Mouse (Mus musculus) right cerebral cortex, postnatal 25 days (tissue): ENCODE measurements around the gene Rora.

Experiments used
- DNase-seq: peaks from one replicate; pipeline ENCODE4 v3.0.0; 2022

Rora gene

DNA sequence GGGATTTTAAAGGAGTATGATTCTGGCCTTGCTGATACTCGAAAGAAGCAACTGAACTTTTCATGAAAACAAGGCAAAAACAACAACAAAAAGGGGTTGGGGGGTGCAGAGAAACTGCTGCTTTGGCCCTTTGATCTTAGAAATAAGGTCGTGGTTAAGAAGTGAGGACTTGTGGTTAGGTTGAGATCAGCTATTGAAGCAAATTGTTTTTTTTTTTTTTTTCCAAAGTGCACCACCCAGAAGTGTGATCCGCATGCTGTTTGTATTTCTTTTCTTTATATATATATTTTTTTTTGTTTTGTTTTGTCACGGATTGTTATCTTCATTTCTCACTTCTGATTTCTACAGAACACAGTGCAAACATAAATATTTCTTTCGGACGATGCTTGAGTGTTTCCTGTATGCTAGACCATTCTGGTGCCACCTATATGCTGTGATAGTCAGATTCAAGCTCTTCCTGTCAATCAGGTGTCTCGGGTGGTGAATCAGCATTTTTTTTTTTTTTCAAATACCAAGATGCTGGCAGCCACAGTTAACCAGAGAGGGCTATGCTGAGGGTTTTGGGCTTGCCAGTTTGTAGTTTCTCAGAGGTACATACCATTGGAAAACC is 644.3 kb downstream of the Rora start:
- DNase-seq, result no peak

DNA sequence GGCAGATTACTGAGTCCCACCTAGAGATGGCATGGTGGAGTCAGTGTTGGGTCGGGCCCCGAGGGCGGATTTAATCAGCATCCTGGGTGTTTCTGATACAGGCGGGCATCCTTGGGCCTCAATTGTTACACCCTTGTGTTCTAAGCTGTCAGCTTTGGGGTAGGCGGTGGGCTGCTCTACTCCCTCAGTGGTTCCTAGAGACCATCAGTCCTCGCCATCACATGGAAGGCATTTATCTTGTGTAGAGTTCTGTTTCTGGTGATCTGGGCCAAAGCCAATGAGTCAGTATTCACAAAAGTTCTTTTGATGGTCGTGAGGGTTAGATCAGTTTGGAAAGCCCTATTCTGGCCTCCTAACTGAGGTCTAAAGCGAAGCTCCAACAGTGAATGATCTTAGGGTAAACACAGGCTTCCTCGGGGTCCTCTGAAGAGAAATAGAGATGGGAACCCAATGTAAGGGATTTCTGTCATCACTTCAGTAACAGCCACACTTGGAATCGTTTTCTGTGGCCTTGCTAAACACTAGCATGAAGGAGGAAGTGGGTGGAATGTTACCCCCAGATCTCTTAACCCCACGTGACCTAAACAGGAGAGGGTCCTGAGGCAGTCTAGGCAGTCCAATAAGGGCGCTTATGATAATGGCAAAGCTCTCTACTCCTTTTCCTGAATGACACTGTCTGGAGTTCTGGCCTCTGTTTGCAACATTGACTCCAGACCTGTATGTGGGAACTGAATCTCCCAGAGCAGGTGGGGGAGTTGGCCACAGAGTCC is 645.2 kb downstream of the Rora start:
- DNase-seq, result no peak

DNA sequence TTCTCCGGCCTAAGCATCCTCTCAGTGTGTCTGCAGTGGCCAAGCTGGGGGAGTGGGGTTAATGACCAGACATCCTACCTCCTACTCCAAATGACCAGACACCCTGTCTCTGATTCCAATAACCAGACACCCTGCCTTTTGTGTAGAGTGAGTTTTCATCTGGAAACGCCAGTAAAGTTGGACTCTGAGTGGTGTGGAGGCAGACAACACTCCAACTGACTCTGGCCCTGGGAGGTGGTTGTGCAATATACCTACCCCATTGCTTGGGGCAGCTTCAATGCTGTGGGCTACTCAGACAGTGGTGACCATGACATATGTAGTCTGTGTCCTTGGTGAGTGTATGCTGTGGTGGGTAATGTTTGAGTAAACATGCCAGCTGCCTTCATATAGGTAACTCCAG is 645.9 kb downstream of the Rora start:
- DNase-seq, result no peak

DNA sequence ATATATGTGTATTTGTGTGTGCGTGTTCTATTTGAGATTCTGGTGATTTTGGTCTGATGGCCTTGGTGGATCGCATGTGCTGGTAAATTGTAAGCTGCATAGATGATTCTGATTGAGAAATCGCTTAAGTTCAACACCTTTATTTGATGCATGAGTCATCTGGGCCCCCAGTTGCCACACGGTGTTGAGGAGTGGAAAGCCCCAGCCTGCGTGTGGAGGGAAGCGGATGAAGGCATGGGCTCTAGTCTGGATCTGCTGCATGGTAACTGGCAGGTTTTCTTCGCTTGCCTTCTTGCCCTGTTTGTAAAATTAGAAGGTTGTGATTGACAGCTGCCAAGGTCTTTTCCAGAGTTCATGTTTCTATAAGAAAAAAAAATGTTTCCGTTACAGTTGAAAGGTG is 646.7 kb downstream of the Rora start:
- DNase-seq, result no peak

DNA sequence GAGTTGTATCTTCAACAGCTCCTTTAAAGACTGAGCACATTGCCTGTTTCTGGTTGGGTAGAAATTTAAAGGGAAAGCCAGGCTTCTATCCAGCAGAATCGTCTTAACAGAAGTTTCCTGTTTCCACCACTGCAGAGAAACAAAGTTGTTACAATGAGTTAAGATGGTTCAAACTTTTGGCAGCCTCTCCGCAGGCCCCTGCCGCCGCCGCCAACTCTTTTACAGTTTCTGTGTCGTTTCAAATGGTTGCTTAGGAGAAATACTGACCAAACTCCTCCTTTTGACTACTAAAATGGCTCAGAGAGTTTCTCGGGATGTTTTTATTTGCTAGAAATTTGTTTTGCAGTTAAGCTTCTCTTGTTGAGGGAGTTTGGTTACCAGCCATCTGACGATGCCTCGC is 647.9 kb downstream of the Rora start:
- DNase-seq, result peak; percentile 25

DNA sequence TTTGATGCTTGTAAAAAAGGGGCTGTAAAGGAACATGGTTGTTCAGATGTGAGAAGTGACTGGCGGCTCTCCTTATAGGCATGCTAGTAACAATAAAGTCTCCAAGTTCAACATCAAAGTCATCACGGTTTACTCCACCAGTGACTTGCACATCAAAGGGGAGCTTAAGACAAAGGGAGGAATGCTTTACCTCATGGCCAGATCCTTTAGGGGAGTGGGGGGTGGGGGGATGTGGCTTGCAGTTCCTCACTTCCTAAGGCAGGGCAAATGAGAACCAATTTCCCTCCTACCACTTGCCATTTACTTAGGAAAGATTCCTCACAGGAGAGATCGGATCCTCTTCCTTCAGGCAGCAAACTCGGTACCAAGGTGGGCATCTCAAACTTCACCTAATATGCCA is 648.4 kb downstream of the Rora start:
- no peak for DNase-seq

DNA sequence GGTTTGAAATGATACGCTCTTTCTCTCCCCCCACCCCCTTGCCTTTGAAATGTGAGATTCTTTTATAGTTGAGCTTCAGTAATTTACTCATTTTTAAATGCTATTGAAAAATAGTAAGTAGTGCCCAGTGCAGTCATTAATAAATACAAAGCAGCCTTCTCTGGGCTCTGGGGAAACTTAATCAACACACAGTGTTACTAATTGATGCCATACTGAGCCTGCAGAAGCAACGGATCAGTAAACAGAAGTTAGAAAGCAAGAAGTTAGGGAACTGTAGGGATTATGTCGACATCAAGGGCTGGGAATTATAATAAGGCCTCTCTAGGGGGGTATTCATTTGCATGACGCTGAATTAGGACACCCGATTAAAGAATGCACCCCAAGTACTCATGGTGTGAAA is 649.3 kb downstream of the Rora start:
- no peak for DNase-seq

DNA sequence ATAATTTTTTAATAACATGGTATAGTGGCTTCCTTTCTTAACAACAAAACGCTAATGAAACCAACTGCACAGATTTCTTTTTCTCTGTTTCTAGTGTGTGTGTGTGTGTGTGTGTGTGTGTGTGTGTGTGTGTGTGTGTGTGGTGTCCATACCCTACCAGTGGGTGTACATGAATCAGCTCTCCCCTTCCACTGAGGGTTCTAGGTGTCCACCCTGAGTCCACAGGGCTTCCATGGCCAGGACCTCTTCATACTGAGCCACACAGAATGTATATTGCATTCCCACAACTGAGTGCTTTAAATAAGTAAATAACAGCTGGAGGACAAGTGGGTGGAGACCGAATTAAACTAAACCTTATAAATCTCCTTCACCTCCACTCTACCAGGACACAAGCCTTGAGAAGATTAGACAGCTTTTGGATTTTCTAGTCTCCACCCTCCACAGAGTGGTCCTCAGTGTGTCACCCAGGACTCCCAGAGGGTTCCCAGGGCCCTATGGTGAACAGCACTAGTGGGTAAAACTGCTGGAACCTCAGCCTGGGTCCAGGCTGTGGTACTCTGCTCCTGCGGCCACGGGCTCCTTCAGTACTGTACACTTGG is 649.9 kb downstream of the Rora start:
- no peak for DNase-seq

DNA sequence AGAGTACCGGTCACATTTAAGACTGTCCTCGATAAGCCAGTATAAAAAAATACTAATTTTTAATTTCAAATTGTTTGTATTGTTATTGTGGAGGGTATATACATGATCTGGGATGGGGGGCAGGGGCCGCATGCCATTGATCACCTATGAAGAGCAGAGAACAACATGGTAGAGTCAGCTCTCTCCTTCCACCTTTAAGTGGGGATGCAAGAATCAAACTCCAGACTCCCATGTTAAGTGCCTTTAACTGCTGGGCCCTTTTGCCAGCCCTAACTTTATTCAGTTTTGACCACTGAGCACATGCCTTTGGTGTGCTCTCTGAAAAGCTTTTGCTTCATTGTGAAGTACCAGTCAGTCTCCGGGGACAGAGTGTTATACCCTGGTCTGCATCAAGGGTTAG is 650.4 kb downstream of the Rora start:
- no peak for DNase-seq

DNA sequence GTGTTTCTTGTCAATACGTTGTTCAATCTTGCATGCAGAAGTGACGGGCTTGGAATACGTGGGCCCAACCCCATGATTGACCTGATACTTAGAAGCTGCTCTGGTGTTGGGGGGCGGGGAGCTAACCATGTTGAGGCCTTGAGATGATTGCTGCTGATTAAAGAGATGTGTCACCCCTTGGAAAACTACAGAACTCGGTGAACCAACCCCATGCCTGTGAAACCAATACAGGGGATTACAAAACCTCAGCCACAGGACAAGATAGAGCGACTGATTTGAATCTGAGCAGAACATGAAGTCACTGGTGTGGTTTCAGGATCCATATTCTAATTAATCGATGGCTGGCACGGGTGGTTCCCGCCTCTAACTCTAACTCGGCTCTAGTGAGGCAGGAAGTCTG is 650.9 kb downstream of the Rora start:
- DNase-seq, result no peak

DNA sequence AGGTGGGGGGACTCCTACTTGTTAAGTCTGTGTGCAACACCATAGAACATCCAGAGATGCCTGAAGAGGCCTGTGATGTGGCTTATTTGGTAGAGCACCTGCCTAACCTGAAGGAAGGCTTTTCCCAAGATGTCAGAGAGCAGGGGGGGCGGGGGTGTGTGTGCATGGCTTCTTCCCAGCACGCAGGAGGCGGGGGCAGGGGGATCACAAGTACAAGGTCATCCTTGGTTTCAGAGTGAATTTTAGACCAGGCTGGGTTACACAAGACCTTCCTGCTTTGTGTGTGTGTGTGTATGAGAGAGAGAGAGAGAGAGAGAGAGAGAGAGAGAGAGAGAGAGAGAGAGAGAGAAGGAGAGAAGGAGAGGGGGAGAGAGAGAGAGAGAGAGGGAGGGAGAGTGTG is 651.4 kb downstream of the Rora start:
- DNase-seq, result no peak

DNA sequence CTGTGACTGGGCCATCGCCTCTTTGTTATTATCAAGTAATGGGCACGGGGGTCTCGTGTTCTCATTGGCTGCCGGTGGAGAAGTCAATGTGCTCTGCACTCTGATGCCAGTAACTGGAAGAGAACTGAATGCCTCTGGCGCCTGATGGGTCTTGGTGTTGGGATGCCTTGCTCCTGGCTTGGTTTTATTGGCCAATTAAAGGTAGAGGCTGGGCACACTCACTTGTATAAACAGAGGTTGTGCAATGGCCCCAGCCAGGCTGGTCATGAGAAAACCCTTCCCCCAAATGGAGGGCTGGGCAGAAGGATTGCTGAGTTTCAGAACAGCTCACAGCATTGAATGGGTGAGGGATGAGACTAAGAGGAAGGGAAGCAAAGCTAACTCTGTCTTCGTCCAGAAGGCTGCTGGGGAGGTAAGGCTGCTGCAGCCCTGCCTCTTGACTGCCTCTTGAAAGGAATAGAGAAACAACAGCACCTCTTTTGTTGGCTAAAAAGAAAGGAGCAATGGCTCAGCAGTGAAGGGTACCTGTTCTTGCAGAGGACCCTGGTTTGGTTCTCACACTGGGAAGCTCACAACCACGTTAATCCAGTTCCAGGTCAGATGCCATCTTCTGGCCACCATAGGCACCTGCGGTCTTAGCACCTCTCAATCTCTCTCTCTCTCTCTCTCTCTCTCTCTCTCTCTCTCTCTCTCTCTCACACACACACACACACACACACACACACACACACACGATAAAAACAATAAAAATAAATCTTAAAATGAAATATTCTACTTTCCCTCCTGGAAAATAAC is 653.3 kb downstream of the Rora start:
- DNase-seq, result no peak

DNA sequence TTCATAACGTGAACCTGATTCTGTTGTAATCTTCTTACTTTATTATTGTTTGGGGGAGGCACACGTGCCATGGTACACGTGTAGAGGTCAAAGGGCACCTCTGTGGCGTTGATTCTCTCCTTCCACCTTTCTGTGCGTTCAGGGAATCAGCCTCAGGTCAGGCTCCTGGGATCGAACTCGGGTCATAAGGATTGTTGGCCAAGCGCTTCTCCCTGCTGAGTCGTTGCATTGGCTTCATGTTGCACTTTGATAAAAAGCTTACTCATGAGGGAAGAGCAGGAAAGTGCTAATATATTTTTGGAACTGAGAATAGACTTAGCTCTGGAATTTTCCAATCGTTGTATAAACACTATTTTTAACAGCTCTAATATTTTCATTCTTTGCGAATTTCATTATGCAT is 654.4 kb downstream of the Rora start:
- DNase-seq, result no peak

DNA sequence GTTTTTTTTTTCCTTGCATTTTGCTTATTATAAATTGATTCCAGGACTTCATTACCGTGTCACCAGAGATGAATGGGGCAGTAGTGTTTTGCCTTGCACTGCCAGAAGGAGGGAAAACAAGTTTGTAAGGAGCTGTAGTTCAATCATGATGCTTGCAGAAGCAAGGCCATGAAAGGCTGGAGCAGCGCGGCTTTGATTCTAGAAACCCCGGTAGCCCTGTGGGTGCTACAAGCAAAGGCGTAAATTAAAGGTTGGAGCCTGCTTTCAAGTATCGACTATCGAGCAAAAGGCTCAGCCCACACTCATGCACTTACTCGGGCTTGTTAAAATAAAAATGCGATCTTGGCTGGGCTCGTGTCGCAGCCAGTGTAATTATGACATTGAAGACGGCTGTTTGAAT is 656.9 kb downstream of the Rora start:
- no peak for DNase-seq

DNA sequence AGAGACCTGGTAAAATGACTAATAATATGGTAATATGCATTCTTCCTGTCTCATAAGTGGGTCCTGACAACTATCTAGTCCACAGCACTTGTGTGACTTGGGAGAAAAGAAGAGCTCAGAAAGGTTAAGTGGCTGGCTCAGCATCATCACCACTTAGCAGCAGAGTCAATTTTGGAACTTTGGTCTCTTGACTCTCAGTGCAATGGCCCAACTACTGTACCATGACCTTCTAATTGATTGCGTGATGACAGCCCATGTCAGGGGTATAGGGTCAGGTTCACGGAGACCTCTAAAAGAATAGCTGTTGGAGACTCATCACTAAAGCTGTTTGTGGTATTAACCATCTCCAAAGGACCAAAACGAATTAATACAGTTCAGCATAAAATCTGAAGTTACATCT is 659.7 kb downstream of the Rora start:
- DNase-seq, result no peak

DNA sequence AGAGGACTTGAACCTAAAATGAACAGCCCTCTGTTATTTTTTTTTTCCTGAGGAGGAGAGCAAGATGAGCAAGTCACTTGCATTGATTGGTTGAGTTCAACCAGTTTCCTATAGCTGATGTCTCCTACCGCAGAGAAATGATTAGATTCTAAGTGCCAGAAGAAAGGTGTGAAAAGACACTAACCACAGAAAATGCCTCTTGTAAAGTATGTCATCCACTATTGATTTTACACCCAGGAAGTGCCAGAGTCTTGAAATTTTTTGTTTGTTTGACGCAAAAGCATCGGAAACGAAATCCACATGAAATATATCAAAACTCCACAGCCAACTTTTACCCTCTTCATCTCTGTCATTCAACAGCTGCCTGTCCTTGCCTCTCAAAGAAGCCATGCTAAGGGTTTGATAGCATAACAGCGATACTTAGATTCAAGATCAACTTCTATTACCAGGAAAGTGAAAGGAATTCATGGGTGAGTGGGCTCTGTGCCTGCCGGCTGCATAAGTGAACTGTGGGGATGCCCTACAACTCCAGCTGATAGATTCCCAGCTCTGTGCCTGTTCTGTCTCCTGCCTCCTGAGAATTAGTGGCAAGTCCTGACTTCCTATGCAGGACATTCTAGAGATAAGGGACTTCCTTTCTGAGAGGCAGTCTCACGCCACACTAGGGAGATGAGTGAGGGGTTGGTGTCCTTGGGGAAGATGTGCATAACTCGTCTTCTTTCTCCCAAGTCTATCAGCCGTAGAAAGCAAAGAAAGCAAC is 661.0 kb downstream of the Rora start:
- no peak for DNase-seq

DNA sequence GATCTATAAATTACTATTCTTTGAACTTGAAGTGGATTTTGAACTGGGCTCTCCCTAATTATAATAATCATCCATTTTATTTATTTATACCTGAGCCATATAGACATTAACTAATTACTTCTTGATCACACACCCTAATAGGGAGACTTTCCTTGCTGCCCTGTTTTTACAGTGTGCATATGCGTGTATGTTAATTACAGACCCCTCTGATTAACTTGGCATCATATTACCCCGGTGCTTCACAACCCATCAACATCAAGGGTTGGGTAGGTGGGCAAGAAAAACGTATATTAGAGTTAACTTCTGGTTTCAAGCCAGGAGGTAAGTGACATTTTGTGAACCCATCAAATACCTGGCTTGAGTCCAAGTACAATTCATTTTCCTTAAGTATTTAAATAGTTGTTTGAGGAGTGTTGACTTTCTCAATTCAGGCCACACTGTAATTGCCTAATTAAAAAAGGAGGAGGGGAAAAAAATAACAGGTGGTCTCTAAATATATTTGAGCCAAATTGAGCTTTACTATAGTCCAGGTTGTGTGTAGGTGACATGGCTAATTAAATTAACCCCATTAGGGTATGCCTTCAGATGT is 664.0 kb downstream of the Rora start:
- DNase-seq, result no peak

DNA sequence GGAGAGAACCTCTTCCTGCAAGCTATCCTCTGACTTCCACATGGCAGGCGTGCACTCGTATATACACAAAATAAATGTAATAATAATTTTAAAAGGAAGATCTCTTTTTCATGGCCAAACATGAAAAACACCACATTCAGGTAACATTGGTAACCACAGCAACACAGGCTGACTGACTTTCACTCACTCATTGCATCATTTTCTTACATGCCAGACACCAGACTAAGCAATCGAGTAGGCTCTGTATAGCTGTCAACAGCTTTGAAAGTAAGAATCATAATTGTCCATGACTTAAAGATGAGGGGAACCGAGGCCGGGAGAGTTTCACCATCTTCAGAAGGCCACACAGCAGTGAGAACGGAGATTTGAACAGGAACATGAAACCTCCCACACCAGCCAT is 665.8 kb downstream of the Rora start:
- DNase-seq, result no peak

DNA sequence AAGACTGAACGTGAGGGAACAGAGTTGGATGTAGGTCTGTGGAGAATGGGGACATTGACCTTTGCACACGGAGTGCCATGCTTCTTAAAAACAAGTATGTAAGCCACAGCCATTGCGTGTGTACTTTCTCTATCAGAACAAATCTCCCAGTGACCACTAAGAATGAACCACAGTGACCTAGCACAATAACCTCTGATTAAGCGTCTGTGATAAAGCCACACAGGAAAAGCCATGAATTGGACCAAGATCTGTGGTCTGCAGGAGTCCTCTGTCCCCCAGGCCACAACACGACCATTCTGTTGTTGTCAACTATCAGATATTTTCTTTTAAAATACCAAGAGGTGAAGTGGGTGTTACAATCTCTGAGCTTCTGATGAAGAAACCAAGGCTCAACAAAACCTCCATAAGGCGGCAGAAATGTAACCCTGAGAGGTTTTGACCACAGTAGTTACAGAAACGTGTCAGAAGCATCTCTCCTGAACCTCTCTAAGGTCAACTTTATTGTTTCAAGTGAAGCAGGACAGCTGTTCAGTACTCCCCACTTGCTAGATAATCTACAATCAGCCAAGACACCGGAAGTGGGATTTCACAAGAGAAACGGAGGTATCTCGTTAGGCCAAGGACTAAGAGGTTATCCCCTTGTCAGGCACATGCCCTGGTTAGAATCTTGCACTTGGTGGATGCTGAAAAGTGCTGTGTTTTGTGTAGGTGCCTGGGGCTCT is 666.5 kb downstream of the Rora start:
- DNase-seq, result no peak

DNA sequence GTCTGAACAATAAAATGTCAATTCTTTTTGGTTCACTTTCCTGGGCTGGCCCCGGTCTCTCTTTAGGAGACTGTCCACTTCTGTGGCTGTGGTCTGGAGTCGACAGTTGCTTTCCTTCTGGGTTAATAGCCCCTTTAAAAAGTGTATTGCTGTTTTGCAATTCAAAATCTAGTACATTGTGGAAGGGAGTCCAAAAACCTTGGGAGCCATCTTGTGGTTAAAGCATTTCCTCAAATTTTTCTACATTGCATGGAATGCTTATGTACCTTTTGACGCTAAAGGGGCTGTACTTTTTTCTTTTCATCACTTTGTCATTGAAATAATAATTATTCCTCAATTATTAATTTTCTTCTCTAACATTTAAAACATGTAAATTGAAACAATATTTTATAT is 667.0 kb downstream of the Rora start:
- DNase-seq, result no peak

DNA sequence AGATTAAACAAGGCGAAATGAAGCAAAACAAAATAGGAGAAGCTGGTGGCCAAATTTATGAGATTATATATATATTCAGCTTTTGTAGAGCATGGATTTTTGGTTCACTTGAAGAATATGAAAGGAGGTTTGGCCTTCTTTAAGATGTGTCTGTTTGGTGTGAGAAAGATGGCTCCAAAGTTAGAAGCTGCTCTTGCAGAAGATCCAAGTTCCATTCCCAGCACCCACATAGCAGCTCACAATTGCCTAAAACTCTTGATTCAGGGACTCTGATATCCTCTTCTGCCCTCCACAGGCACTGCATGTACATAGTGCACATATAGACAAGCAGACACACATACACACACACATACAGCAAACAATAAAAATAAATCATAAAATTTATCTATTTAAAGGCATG is 668.4 kb downstream of the Rora start:
- DNase-seq, result no peak

DNA sequence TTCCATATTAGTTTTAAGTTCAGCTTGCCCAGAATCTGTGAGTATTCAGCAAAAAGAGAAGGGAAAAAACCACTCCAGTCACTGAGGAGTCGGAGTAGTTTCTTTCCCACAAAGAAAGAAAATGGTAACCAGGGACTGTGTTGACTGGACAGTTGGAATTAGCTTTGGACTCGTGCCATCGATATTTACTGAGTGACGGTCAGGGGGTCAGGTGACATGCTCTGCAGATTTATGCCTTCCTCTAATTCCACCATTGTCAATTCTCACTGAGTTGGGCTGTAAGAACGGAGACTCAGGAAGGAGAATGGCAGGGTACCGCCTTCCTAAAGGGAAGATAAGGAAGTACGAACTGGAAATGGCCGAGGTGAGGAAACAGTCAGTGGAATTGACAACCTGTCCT is 670.2 kb downstream of the Rora start:
- DNase-seq, result no peak
